Mouse (Mus musculus) heart, embryonic 14.5 days (tissue): ENCODE data around the gene Cux1. TPM values are rescaled to one million over a fixed set of nuclear protein-coding genes. Genes with fewer than 3 reads are reported as not detected.

Experiments used
- ATAC-seq: fragments of 200-750 bp; cut with Nextera tagmentation; 2 replicates; pipeline ENCODE4 v1.8.0; 2017; ENCODE audit warnings: low read depth, moderate TSS enrichment; ENCODE audit not compliant: insufficient number of reproducible peaks, insufficient read depth, low FRiP score
- H3K27ac ChIP-seq, 2 experiments: fragments of 200-500 bp in 1 of 2; fragments of 300-500 bp in 1 of 2; sonication (generic) in 1 of 2; replicated peaks in 1 of 2; 2 replicates each; pipeline ENCODE4 v1.5.1; 2012 to 2014; ENCODE audit warnings: low read depth in 2 of 2, low read length in 2 of 2, control low read depth in 1 of 2, mild to moderate bottlenecking in 1 of 2, mixed read lengths in 1 of 2; ENCODE audit not compliant: control insufficient read depth in 1 of 2, insufficient read depth in 1 of 2
- H3K27me3 ChIP-seq: fragments of 300-500 bp; sonication (generic); 2 replicates; pipeline ENCODE4 v1.6.1; 2014; ENCODE audit warnings: mild to moderate bottlenecking, low read length, control low read depth; ENCODE audit not compliant: control insufficient read depth, insufficient read depth
- H3K36me3 ChIP-seq: fragments of 300-500 bp; sonication (generic); 2 replicates; pipeline ENCODE4 v1.6.1; 2014; ENCODE audit warnings: mild to moderate bottlenecking, control low read depth, low read length, mixed read lengths; ENCODE audit not compliant: control insufficient read depth, insufficient read depth
- H3K4me1 ChIP-seq, 2 experiments: fragments of 200-500 bp in 1 of 2; fragments of 300-500 bp in 1 of 2; sonication (generic) in 1 of 2; 2 replicates each; pipeline ENCODE4 v1.6.1; 2012 to 2014; ENCODE audit warnings: low read length in 2 of 2, control low read depth in 1 of 2, mixed read lengths in 1 of 2; ENCODE audit not compliant: control insufficient read depth in 2 of 2, insufficient read depth in 2 of 2
- H3K4me2 ChIP-seq: fragments of 300-500 bp; sonication (generic); 2 replicates; pipeline ENCODE4 v1.6.1; 2014; ENCODE audit warnings: mild to moderate bottlenecking, low read length
- H3K4me3 ChIP-seq, 2 experiments: fragments of 200-500 bp in 1 of 2; fragments of 300-500 bp in 1 of 2; sonication (generic) in 1 of 2; 2 replicates each; pipeline ENCODE4 v1.5.1; 2012 to 2014; ENCODE audit warnings: low read length in 2 of 2, mild to moderate bottlenecking in 2 of 2, control low read depth in 1 of 2, low read depth in 1 of 2, moderate library complexity in 1 of 2; ENCODE audit not compliant: control insufficient read depth in 1 of 2, insufficient read depth in 1 of 2
- H3K9ac ChIP-seq: fragments of 300-500 bp; sonication (generic); 2 replicates; pipeline ENCODE4 v1.6.1; 2014; ENCODE audit warnings: mild to moderate bottlenecking, low read length
- H3K9me3 ChIP-seq: fragments of 300-500 bp; sonication (generic); 2 replicates; pipeline ENCODE4 v1.6.1; 2016; ENCODE audit warnings: low read length, control low read depth; ENCODE audit not compliant: control insufficient read depth
- WGBS: fragments of 180-500 bp; shearing (Covaris S2); extraction: QIAGEN DNeasy Blood & Tissue Kit; methylation state at CpG from one replicate; pipeline ENCODE4 v1.1.7; 2014; 5-methylcytosine and 5-hydroxymethylcytosine counted together
- polyA plus RNA-seq: library from polyadenylated mRNA; unstranded; fragments of >200 nt; fragmentation: Nextera tagmentation; extraction: Ambion mirVana; gene quantifications from 2 replicates; pipeline ENCODE4 v1.2.1, GENCODE M21; 2014

Gene Cux1
- polyA plus RNA-seq, 1 experiment from 2014 or later, result 71.6 TPM

- Histone ChIP-seq H3K27me3 (no peaks in the 10 kb centered on the region), H3K27ac (peak overlapping the region in 1 of 2 experiments; percentile 61; a peak in 2 of 4 replicates), H3K9me3 (no peaks in the 10 kb centered on the region), H3K4me3 (no peak overlapping the region), H3K9ac (no peak overlapping the region), H3K4me2 (no peak overlapping the region), H3K36me3 (peaks cover 24% of the 10 kb centered on the region), H3K4me1 (peaks cover 13 to 37% of the 10 kb centered on the region in 2 experiments)
- WGBS, result 22% methylated on average over 2 of the region's 2 CpGs
- no peak for ATAC-seq
Observed at GRCm38 (mm10) chr5:136386757-136387156, 180.5 kb downstream of the Cux1 start.

- H3K4me2 ChIP-seq, result no peak overlapping the region
- H3K9ac ChIP-seq, result no peak overlapping the region
- H3K9me3 ChIP-seq, result no peaks in the 10 kb centered on the region
- ATAC-seq, result no peak
- no peak overlapping the region for H3K4me3 ChIP-seq
- H3K4me1 ChIP-seq, result peaks cover 13 to 40% of the 10 kb centered on the region in 2 experiments
- WGBS, result 78% methylated on average over 3 of the region's 3 CpGs
- peaks cover 25% of the 10 kb centered on the region; the same call in 1 of the 2 replicates for H3K36me3 ChIP-seq
- H3K27me3 ChIP-seq, result no peaks in the 10 kb centered on the region
- H3K27ac ChIP-seq, result no peak overlapping the region
Observed at GRCm38 (mm10) chr5:136385161-136385560, 182.1 kb downstream of the Cux1 start.

- Histone ChIP-seq H3K36me3 (peaks cover 17% of the 10 kb centered on the region; the same call in 1 of the 2 replicates), H3K9ac (no peak overlapping the region), H3K4me2 (no peak overlapping the region), H3K4me3 (no peak overlapping the region), H3K27ac (peak overlapping the region; percentile 37 to 39; a peak in 2 of 4 replicates), H3K9me3 (0 out of 2 replicates have a peak, but pooled peaks cover 4% of the 10 kb centered on the region), H3K4me1 (peaks cover 8 to 31% of the 10 kb centered on the region in 2 experiments), H3K27me3 (no peaks in the 10 kb centered on the region)
- no peak for ATAC-seq
- WGBS, result 84% methylated on average over 9 of the region's 9 CpGs
Observed at GRCm38 (mm10) chr5:136382261-136383005, 184.9 kb downstream of the Cux1 start.

GRCm38 (mm10) chr5:136379405-136379804, 187.9 kb downstream of the Cux1 start:
- no peaks in the 10 kb centered on the region for H3K27me3 ChIP-seq
- peaks cover 13% of the 10 kb centered on the region; the same call in 1 of the 2 replicates for H3K36me3 ChIP-seq
- no peak overlapping the region for H3K9ac ChIP-seq
- 86% methylated on average over 1 of the region's 1 CpGs for WGBS
- peaks cover 13 to 39% of the 10 kb centered on the region in 2 experiments for H3K4me1 ChIP-seq
- 0 out of 2 replicates have a peak, but pooled peaks cover 4% of the 10 kb centered on the region for H3K9me3 ChIP-seq
- no peak overlapping the region for H3K27ac ChIP-seq
- no peak overlapping the region for H3K4me2 ChIP-seq
- no peak for ATAC-seq
- H3K4me3 ChIP-seq, result no peak overlapping the region

- Histone ChIP-seq H3K9me3 (0 out of 2 replicates have a peak, but pooled peaks cover 4% of the 10 kb centered on the region), H3K4me1 (peaks cover 13 to 32% of the 10 kb centered on the region in 2 experiments), H3K9ac (no peak overlapping the region), H3K36me3 (peaks cover 15% of the 10 kb centered on the region), H3K27ac (no peak overlapping the region), H3K4me2 (no peak overlapping the region), H3K4me3 (no peak overlapping the region), H3K27me3 (no peaks in the 10 kb centered on the region)
- whole genome bisulfite sequencing, result 89% methylated on average over 3 of the region's 3 CpGs
- no peak for ATAC-seq
Observed at GRCm38 (mm10) chr5:136377101-136377500, 190.2 kb downstream of the Cux1 start.

- Histone ChIP-seq H3K4me2 (peak overlapping the region; percentile 42), H3K9ac (peak overlapping the region; percentile 46; the same call in 1 of the 2 replicates), H3K27ac (peak overlapping the region; percentile 61 to 87), H3K9me3 (0 out of 2 replicates have a peak, but pooled peaks cover 4% of the 10 kb centered on the region), H3K4me1 (peaks cover 11 to 26% of the 10 kb centered on the region in 2 experiments), H3K36me3 (peaks cover 25% of the 10 kb centered on the region), H3K4me3 (no peak overlapping the region), H3K27me3 (no peaks in the 10 kb centered on the region)
- no peak for ATAC-seq
- WGBS, result 28% methylated on average over 3 of the region's 3 CpGs
Observed at GRCm38 (mm10) chr5:136375350-136375749, 191.9 kb downstream of the Cux1 start.

- no peak overlapping the region for H3K4me2 ChIP-seq
- H3K9ac ChIP-seq, result no peak overlapping the region
- ATAC-seq, result no peak
- H3K36me3 ChIP-seq, result peaks cover 53% of the 10 kb centered on the region
- no peak overlapping the region for H3K4me3 ChIP-seq
- H3K4me1 ChIP-seq, result peaks cover 11 to 26% of the 10 kb centered on the region in 2 experiments
- no peaks in the 10 kb centered on the region for H3K9me3 ChIP-seq
- 91% methylated on average over 3 of the region's 3 CpGs for WGBS
- no peak overlapping the region for H3K27ac ChIP-seq
- H3K27me3 ChIP-seq, result no peaks in the 10 kb centered on the region
Observed at GRCm38 (mm10) chr5:136372276-136372675, 195.0 kb downstream of the Cux1 start.
